Mouse (Mus musculus) lung, embryonic 16.5 days (tissue): ENCODE measurements around the gene Ring1. TPM values are rescaled to one million over a fixed set of nuclear protein-coding genes. Genes with fewer than 3 reads are reported as not detected.

ENCODE experiments used
- ATAC-seq: fragments of 200-750 bp; cut with Nextera tagmentation; 2 replicates; pipeline ENCODE4 v1.8.0; 2017; ENCODE audit warnings: low read depth, mild to moderate bottlenecking, moderate library complexity
- H3K27ac ChIP-seq: fragments of 300-500 bp; sonication (generic); 2 replicates; pipeline ENCODE4 v1.5.1; 2014; ENCODE audit warnings: mild to moderate bottlenecking, control low read depth, low read length
- H3K27me3 ChIP-seq: fragments of 300-500 bp; sonication (generic); 2 replicates; pipeline ENCODE4 v1.6.1; 2014; ENCODE audit warnings: low read depth, low read length, mixed read lengths; ENCODE audit not compliant: control insufficient read depth, insufficient read depth
- H3K36me3 ChIP-seq: fragments of 300-500 bp; sonication (generic); 2 replicates; pipeline ENCODE4 v1.6.1; 2014; ENCODE audit warnings: low read length; ENCODE audit not compliant: control insufficient read depth, insufficient read depth
- H3K4me1 ChIP-seq: fragments of 300-500 bp; sonication (generic); replicated peaks from 2 replicates; pipeline ENCODE4 v1.6.1; 2014; ENCODE audit warnings: low read length, mixed read lengths; ENCODE audit not compliant: control insufficient read depth, insufficient read depth
- H3K4me2 ChIP-seq: fragments of 300-500 bp; sonication (generic); 2 replicates; pipeline ENCODE4 v1.6.1; 2014; ENCODE audit warnings: low read depth, low read length, control low read depth
- H3K4me3 ChIP-seq: fragments of 300-500 bp; sonication (generic); 2 replicates; pipeline ENCODE4 v1.5.1; 2014; ENCODE audit warnings: mild to moderate bottlenecking, low read length, control low read depth
- H3K9ac ChIP-seq: fragments of 300-500 bp; sonication (generic); 2 replicates; pipeline ENCODE4 v1.6.1; 2014; ENCODE audit warnings: low read length, control low read depth
- H3K9me3 ChIP-seq: fragments of 300-500 bp; sonication (generic); 2 replicates; pipeline ENCODE4 v1.6.1; 2016; ENCODE audit warnings: low read length; ENCODE audit not compliant: control insufficient read depth
- WGBS: fragments of 180-500 bp; shearing (Covaris S2); extraction: QIAGEN DNeasy Blood & Tissue Kit; methylation state at CpG from one replicate; pipeline ENCODE4 v1.1.7; 2014; 5-methylcytosine and 5-hydroxymethylcytosine counted together
- polyA plus RNA-seq: library from polyadenylated mRNA; unstranded; fragments of >200 nt; fragmentation: Nextera tagmentation; extraction: Ambion mirVana; gene quantifications from 2 replicates; pipeline ENCODE4 v1.2.1, GENCODE M21; 2015

Gene Ring1
- 15.0 and 15.2 TPM in 2 replicates for polyA plus RNA-seq

DNA sequence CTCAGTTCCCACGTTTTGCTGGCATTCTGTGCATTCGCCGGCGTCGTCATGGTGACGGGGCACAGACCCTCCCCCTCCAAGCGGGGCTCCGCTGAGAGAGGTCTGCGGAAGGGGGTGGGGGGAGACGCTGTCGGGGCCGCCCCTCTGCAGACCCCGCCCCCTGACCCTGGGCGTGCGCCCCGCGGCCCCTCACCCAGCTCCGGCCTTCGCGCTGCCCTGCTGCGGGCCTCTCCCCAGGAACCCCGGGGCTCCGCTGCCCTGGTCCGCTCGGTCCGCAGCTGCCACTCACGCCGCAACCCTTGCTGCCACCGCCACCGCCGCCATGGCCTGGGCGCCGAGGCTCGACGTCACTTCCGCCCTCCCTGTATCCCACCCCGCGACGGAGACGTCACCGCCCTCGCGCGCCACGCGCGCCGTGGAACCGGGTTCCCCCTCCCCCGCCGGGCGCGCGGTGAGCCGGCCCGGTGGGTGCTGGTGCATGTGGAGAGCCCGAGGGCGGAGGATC is at the start of gene Ring1:
Gene Ring1 (minus strand): TSS at position 364 of the 505 bp plus-strand sequence.
- Histone ChIP-seq H3K4me1 (peaks cover 36% of the 10 kb centered on the region), H3K27ac (peak within 1 kb of the TSS; percentile 91), H3K4me2 (peak within 1 kb of the TSS; percentile 78), H3K36me3 (peaks cover 28% of the 10 kb centered on the region), H3K27me3 (no peaks in the 10 kb centered on the region), H3K9me3 (peaks cover 6% of the 10 kb centered on the region), H3K4me3 (peak within 1 kb of the TSS; percentile 83), H3K9ac (peak within 1 kb of the TSS; percentile 95)
- WGBS = 0% methylated on average over 38 of the region's 58 CpGs
- peak; percentile 74 for ATAC-seq

DNA sequence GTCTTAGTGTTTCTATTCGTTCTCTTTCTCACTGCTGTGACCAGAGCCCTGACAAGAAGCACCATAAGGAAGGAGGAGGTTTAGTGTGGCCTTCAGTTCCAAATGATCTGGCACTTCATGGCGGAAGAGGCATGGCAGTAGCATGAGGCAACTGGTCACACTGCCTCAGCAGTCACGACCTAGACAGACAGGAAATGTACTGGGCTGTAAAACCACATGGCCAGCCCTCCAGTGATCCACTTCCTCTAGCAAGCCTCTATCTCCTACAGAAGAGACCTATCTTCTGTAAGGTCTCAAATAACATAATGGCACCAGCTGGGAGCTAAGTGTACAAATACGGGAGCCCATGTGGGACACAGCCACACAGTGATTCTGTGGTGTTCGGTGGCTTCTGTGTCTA is 47.6 kb upstream of the Ring1 start:
- Histone ChIP-seq H3K4me2 (no peak overlapping the region), H3K9me3 (no peaks in the 10 kb centered on the region), H3K4me1 (no peaks in the 10 kb centered on the region), H3K9ac (no peak overlapping the region), H3K36me3 (no peaks in the 10 kb centered on the region), H3K27me3 (peaks cover 12% of the 10 kb centered on the region), H3K4me3 (no peak overlapping the region), H3K27ac (no peak overlapping the region)
- 65% methylated on average over 5 of the region's 5 CpGs for WGBS
- ATAC-seq = no peak

DNA sequence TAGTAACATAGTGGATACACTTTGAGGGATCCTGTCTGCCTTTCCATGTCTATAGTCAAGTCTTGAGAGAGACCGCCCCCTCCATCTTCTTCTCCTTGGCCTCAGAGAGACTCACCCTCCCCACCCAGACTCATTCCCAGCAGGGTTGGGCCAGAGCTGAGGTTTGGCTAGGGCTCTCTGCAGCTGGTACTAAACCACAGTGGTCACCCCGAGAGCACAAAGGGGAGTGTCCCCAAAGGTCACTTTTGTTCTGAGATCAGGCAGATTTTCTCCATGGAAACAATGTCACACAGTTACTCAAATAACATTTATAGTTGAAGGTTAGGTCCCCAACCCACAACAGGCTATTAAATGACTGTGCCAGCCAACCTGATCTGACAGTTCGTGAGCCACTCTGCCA is 44.4 kb upstream of the Ring1 start:
- Histone ChIP-seq H3K9me3 (no peaks in the 10 kb centered on the region), H3K27ac (no peak overlapping the region), H3K27me3 (no peaks in the 10 kb centered on the region), H3K36me3 (no peaks in the 10 kb centered on the region), H3K9ac (no peak overlapping the region), H3K4me3 (no peak overlapping the region), H3K4me2 (no peak overlapping the region), H3K4me1 (no peaks in the 10 kb centered on the region)
- WGBS = 40% methylated on average over 3 of the region's 3 CpGs
- no peak for ATAC-seq

DNA sequence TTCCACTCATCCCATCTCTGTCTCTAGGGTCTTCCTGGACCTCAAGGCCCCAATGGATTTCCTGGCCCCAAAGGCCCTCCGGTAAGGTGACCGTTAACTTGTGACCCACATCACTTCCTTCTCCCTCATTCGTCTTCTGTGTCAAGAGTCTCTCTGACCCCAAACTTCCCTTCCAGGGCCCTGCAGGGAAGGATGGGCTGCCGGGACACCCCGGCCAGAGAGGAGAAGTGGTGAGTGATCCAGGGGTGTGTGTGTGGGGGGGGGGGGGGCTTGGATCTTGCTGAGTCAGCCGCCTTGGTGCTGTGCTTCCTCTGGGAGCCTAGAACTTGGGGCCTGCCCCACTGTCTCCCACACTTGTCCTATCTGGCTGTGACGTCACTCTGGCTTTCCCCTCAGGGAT is 32.7 kb upstream of the Ring1 start:
- H3K4me3 ChIP-seq = no peak overlapping the region
- no peaks in the 10 kb centered on the region for H3K4me1 ChIP-seq
- no peaks in the 10 kb centered on the region for H3K36me3 ChIP-seq
- 51% methylated on average over 7 of the region's 7 CpGs for WGBS
- ATAC-seq = no peak
- no peak overlapping the region for H3K4me2 ChIP-seq
- no peak overlapping the region for H3K27ac ChIP-seq
- no peaks in the 10 kb centered on the region for H3K27me3 ChIP-seq
- no peak overlapping the region for H3K9ac ChIP-seq
- H3K9me3 ChIP-seq = no peaks in the 10 kb centered on the region

DNA sequence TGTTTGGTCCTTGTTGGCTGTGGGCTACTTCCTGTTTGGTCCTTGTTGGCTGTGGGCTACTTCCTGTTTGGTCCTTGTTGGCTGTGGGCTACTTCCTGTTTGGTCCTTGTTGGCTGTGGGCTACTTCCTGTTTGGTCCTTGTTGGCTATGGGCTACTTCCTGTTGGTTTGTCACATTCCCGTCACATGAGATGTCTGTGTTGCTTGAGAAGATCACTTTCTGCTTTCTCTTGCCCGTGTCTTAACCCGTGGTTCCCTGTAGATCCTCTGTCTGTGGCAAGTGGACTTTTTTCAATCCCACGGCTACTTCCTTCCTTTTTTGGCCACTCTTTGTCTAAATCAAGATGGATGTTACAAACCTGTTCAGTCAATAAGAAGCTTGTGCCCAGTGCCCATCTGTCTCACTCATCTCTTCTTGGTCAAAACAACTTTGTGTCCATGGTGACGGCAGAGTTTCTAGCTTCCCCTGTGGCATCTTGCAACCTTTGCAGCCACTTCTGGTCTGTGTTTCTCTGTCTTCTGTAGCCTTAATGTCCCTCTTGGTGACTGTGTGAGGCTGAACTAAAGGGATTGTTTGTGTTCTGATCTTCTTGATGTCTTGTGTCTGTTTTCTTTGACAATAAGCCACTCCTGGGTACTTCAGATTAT is 23.0 kb upstream of the Ring1 start:
- Histone ChIP-seq H3K36me3 (no peaks in the 10 kb centered on the region), H3K27ac (no peak overlapping the region), H3K4me3 (no peak overlapping the region), H3K4me2 (no peak overlapping the region), H3K9me3 (peaks cover 5% of the 10 kb centered on the region), H3K4me1 (no peaks in the 10 kb centered on the region), H3K9ac (no peak overlapping the region), H3K27me3 (no peaks in the 10 kb centered on the region)
- no peak for ATAC-seq
- 85% methylated on average over 5 of the region's 5 CpGs for WGBS

DNA sequence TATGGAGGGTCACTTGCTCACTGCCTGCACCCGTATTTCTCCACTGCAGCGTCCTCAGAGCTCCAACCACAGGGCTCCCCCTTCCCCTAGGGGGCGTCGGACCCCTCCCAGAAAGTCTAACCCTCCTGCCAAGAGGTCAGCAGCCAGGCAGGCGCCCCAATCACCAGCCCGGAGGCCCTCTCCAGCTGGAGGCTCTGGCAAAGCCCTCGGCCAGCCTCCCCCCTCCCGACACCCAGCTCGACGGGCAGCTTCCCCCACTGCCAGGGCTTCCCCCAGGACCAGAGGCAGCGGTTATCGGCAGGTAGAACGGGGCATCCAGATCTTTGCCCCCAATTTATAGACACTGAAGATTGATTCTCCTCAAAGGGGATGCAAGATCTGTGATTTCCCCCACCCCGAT is 21.5 kb upstream of the Ring1 start:
- H3K4me2 ChIP-seq = no peak overlapping the region
- no peak overlapping the region for H3K27ac ChIP-seq
- no peaks in the 10 kb centered on the region for H3K36me3 ChIP-seq
- no peak overlapping the region for H3K9ac ChIP-seq
- peaks cover 5% of the 10 kb centered on the region for H3K9me3 ChIP-seq
- H3K4me3 ChIP-seq = no peak overlapping the region
- no peak for ATAC-seq
- WGBS = 72% methylated on average over 14 of the region's 14 CpGs
- H3K27me3 ChIP-seq = peaks cover 3% of the 10 kb centered on the region; the same call in 1 of the 2 replicates
- H3K4me1 ChIP-seq = peaks cover 7% of the 10 kb centered on the region; the same call in 1 of the 2 replicates

DNA sequence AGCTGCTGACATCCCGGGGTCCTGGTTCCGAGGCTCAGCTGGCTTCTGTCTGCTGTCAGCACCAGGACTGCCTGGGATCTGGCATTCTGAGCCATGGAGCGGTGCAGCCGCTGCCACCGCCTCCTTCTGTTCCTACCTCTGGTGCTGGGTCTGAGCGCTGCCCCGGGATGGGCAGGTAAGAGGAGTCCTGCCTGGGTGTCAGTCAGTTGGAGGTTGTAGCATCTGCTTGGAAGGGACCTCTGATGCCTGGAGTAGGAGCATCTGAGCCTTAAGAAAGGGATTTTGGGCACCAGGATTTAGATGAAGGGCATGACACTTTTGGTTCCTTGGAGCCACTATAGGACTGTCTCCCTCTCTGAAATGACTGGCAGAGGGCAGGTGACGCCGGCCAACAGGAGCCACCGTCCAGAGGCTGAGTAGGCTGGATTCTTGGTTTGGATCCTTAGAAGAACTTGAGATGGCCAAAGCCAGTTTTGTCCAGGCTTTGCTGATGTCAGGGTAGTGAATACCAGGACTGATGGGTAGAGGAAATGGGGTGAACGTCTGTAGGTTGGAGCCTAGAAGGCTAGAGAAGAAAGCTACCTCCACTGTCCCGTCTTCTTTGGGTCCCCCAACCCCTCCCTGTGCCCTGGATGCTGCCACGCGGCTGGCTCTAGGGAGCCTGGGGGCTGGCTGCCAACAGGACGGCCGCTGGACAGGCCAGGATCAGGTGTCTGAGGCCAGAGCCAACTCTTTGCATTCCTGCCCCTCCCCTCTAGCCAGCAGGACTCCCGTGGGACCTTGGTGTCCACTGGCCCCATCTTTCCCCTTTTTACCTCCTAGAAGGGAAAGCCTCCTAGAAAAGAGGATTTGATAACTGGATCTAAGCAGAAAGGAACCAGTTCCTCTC is 15.3 kb upstream of the Ring1 start:
- H3K4me1 ChIP-seq = peaks cover 23% of the 10 kb centered on the region
- peak overlapping the region; percentile 21 for H3K9ac ChIP-seq
- WGBS = 17% methylated on average over 17 of the region's 17 CpGs
- no peak overlapping the region for H3K27ac ChIP-seq
- H3K36me3 ChIP-seq = peaks cover 25% of the 10 kb centered on the region
- H3K4me3 ChIP-seq = no peak overlapping the region
- no peaks in the 10 kb centered on the region for H3K9me3 ChIP-seq
- H3K4me2 ChIP-seq = peak overlapping the region; percentile 58
- ATAC-seq = peak; percentile 11; the same call in 1 of the 2 replicates
- peaks cover 8% of the 10 kb centered on the region for H3K27me3 ChIP-seq

DNA sequence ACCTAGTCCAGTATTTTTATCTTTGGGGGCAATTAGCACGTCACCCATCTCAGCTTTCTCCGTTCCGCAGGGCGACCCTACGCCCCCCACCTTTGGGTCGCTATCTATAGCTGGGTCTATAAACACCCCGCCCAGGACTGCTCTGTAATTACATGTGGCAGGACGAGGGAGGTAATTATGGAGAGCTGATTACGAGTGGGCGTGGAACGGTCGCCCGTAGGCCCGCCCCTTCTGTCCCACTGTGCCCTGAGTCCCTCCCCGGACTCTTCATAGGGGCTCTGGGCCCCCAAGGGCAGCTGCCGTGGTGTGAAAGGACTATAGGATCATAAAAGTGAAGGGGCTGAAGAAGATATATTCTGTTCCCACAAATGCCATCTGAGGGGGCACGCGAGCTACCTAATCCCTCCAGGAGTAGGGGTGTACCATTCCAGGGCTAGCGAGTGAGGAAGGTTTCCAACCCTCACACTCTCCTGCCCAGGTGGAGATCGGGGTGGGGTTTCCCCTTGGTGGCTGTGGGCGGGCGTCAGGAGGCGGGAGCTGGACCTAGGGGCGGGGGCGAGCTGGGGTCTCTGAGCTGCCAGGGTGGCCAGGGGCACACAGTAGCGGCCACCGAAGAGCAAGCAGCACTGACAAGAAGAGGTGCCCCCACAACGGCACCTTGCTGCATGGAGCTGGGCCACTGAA is 14.5 kb upstream of the Ring1 start, which contains the start of gene Col11a2:
Gene Col11a2 (plus strand): TSS at position 560 of the 684 bp plus-strand sequence.
- H3K27me3 ChIP-seq = peaks cover 8% of the 10 kb centered on the region
- no peak within 1 kb of the TSS; the same call in 1 of the 2 replicates for H3K27ac ChIP-seq
- 7% methylated on average over 28 of the region's 28 CpGs for WGBS
- peak within 1 kb of the TSS; percentile 31 for H3K9ac ChIP-seq
- H3K36me3 ChIP-seq = peaks cover 27% of the 10 kb centered on the region
- peaks cover 23% of the 10 kb centered on the region for H3K4me1 ChIP-seq
- peak; percentile 32 for ATAC-seq
- peak within 1 kb of the TSS; percentile 22 for H3K4me3 ChIP-seq
- H3K4me2 ChIP-seq = peak within 1 kb of the TSS; percentile 58
- H3K9me3 ChIP-seq = no peaks in the 10 kb centered on the region
